Mouse (Mus musculus) c-Kit-positive CD71-positive TER-119-positive erythroid progenitor cells, embryonic 14.5 days (primary cell): Measurements from ENCODE around the gene Crtc2.
"Not testable (repeated sequence)": the region's sequence is repeated elsewhere in the genome, so short reads cannot be mapped to it uniquely, and the experiment has no call there.

ENCODE experiments used
- DNase-seq: peaks from one replicate; pipeline ENCODE4 v3.0.0-alpha.2; 2013; ENCODE audit warnings: low spot score

Gene Crtc2

GRCm38 (mm10) chr3:90266901-90267775, 13.2 kb downstream of the Crtc2 start:
- DNase-seq: no peak

GRCm38 (mm10) chr3:90268190-90268589, 14.2 kb downstream of the Crtc2 start:
- DNase-seq: no peak

DNA sequence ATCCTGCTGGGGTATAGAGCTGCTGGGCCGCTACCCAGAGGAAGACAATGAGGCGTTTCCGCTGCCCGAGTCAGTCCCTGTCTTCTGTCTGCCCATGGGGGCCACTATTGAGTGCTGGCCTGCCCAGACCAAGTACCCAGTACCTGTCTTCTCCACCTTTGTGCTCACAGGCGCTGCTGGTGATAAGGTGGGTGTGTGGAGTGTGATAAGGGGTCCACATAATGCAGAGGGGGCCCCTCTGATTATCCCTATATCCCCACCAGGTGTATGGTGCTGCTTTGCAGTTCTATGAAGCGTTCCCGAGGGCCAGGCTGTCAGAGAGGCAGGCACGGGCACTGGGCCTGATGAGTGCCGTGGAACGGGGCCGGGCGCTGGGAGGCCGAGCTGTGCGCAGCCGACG, 15.0 kb downstream of the Crtc2 start:
- no peak for DNase-seq

DNA sequence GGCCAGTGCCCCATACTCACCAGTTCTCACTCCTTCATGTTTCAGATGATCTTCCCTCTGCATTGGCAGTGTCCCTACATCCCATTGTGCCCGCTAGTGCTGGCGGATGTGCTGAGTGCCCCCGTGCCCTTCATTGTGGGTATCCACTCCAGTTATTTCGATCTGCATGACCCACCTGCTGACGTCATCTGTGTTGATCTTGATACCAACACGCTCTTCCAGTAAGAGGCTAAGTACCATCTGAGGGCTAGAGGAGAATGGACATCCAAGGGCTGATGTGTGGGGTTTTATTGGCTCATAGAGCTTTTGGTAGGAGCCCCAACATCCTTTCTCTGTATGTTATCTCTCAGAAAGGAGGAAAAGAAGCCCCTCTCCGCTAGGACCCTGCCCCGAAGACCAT, 16.8 kb downstream of the Crtc2 start:
- no peak for DNase-seq

DNA sequence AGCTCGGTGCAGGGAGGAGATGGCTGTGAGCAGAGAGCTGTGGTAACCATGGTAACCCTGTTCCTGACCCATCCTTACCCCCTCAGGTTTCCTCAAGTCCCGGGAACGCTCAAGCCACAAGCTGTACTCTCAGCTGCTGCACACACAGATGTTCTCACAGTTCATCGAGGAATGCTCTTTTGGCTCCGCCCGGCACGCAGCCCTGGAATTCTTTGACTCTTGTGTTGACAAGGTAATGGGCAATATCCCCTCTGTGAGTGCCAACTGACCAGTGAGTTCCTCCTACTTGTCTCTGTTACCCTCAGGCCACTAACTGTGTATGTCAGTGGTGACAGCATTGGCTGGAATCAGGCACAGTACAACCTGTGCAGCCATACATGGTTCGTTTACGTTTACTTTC, 18.2 kb downstream of the Crtc2 start:
- no peak for DNase-seq

DNA sequence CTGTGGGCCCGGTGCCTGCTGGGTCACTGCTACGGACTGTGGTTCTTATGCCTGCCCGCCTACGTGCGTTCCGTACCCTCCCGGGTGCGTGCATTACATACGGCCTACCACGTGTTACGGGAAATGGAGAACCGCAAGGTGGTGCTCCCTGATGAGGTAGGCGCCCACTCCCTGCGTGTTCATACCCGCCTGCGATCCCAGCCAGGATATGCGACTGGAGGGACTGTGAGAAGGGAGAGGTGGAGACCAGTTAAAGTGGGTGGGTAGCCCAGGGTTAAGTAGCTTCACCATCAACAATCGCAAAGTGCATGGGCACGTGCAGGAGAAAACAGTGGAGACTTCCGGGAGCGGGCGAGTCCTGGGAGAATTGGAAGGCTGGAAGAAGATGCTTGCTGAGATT, 19.9 kb downstream of the Crtc2 start:
- DNase-seq: no peak

DNA sequence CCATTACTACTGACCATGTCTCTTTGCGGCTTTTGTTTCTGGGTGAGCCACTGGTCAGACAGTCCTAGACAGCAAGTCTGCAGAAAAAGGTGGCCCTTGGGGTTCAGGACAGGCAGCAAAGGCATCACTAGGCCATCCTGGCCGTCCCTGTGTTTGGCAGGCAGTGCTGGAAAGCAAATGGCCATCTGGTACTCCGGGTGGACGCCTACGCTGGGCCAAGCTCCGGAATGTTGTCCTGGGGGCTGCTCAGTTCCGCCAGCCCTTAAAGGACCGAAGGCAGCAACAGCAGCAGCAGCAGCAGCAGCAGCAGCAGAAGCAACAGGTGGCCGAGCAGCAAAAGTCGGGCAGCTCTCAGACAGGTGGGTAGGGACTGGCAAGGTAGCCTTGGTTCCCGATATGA, 21.3 kb downstream of the Crtc2 start:
- no peak for DNase-seq

GRCm38 (mm10) chr3:90276858-90277257, 22.9 kb downstream of the Crtc2 start:
- DNase-seq: no peak

DNA sequence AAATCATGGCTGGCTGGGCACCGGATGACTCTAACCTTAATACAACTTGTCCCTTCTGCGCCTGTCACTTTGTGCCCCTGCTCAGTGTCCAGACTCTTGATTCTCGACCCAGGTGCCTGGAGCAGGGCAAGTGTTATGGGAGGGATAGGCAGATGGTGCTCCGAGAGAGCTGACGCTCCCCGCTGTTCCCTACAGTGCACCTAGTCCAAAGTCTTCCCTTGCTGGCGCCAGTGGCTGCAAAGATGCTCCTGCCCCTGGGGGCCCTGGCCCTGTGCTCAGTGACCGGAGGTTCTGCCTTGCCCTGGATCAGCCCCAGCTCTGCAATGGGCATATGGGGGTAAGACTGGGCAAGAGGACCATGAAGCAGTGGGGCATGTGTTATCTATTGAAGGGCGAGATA, 23.8 kb downstream of the Crtc2 start:
- no peak for DNase-seq

DNA sequence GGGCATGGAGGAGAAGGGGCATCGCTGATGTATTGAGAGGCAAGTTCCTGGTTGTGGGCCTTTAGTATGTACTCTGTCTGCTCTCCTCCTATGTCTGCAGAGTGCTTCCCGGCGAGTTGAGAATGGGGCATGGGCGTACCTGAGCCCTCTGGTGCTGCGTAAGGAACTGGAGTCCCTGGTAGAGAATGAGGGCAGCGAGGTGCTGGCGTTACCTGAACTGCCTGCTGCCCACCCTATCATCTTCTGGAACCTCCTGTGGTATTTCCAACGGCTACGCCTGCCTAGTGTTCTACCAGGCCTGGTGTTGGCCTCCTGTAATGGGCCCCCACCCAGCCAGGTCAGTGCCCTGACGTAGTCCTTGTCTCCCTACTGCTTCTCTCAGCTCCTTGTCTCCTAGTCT, 24.2 kb downstream of the Crtc2 start:
- DNase-seq: no peak

GRCm38 (mm10) chr3:90279216-90279615, 25.3 kb downstream of the Crtc2 start:
- DNase-seq: no peak

GRCm38 (mm10) chr3:90279743-90280142, 25.8 kb downstream of the Crtc2 start:
- no peak for DNase-seq

- no peak for DNase-seq
Measured at GRCm38 (mm10) chr3:90280708-90281107, 26.7 kb downstream of the Crtc2 start.

DNA sequence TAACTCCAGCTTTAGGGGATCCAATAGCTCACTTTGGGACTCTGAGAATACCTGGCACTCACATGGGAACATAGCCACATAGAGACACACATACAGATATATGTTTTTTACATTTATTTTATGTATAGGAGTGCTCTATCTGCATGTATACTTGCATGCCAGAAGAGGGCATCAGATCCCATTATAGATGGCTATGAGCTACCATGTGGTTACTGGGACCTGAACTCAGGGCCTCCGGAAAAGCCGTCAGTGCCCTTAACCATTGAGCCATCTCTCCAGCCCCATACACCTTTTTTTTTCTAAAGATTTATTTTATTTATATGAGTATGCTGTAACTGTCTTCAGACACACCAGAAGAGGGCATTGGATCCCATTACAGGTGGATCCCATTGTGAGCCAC, 30.2 kb downstream of the Crtc2 start:
- DNase-seq: no peak

GRCm38 (mm10) chr3:90289403-90289802, 35.4 kb downstream of the Crtc2 start:
- not testable (repeated sequence) for DNase-seq

GRCm38 (mm10) chr3:90290602-90291001, 36.6 kb downstream of the Crtc2 start:
- DNase-seq: no peak

DNA sequence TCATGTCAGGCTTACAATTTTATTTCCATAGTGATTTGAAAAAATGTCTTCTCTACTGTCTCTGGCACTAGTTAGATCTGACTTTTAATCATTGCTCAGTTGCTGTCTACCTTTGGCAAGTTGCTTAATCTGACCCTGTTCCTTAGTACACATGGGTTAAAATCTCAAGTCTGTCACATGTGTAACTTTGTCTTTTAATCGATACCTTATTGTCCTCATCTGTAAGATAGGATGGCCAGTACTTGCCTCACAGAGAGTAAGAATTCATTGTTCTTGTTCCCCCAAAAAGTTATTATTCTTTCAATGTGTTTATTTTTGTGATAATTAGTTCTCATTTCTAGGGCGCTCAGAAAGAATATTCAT, 38.0 kb downstream of the Crtc2 start:
- DNase-seq: peak; percentile 11

- peak; percentile 99 for DNase-seq
Measured at GRCm38 (mm10) chr3:90292345-90293275, 38.6 kb downstream of the Crtc2 start, which contains the start of gene Gatad2b. Gatad2b (plus strand) TSS chr3:90293178.

- peak; percentile 40 for DNase-seq
Measured at GRCm38 (mm10) chr3:90293352-90294063, 39.5 kb downstream of the Crtc2 start.

DNA sequence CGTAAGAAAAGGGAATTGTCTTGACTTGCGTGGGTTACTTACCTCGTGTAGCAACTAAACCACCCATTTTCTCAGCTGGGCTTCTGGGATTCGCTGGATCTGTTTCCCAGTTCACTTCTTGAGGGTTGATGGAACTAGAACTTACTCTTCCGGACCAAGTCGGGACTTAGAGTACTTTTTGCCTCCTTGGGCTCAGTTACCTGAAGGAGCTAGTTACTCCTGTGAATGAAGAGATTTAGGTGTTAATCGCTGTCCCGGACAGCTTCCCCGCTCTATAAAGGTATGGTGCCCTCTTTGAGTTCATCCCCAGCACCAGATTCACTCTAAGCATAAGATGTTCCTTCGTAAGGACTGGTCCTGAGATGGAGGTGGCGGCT, 40.1 kb downstream of the Crtc2 start:
- no peak for DNase-seq

DNA sequence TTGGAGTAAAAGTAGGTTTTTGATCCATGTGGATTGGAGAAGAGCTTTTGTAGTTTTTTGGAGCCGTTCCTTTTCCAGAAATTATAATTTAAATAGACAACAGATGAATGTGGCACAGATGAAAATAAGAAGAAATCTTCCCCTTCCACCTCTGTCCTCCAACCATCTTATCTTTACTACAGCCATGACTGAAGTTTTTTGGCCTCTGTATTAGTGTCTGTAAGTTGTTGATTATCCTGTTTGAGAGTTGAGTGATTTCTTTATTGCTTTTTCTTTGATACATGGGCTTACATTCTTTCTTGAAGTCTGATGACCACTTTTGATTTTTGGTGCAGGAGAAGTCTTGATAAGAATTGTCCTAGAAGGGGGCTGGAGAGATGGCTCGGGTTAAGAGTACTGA, 40.7 kb downstream of the Crtc2 start:
- no peak for DNase-seq

DNA sequence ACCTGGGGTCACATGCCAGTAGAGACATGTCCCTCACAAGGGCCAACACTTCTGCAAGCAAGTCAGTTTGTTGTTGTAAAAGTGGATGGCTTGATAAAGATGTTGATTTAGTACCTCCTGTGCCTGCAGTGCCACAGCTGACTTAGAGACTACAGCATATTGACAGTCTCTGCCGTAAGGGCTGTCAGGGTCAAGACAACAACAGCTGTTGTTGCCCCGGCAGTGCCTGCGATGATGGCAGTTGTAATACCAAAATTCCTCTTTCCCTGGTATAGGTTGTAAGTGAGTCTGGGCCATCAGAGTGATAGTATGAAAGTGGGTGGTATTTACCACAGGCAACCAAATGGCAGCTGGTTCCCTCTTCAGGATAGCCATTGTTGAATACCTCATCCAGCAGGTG, 51.8 kb downstream of the Crtc2 start:
- DNase-seq: no peak
